Mouse (Mus musculus) lung, adult 18-20 months (tissue): ENCODE results near the gene Olfr366.
"Not testable (repeated sequence)": the region's sequence is repeated elsewhere in the genome, so short reads cannot be mapped to it uniquely, and the experiment has no call there.

Experiments
- DNase-seq, 2 experiments: peaks; one replicate each; pipeline ENCODE4 v3.0.0; 2022; ENCODE audit warnings: mixed read lengths in 2 of 2

The Olfr366 gene

GRCm38 (mm10) chr2:37211274-37211673 is at the start of gene Olfr366:
TSS of gene Olfr366 (plus strand) at chr2:37211574.
- no peak for DNase-seq

- no peak for DNase-seq
Measured at GRCm38 (mm10) chr2:37187898-37188297, 23.5 kb upstream of the Olfr366 start, which contains the start of gene Olfr365. TSS of gene Olfr365 (plus strand) at chr2:37188198.

GRCm38 (mm10) chr2:37261781-37262180 is 50.4 kb downstream of the Olfr366 start:
- not testable (repeated sequence) for DNase-seq
